Mouse (Mus musculus) kidney, postnatal 0 days (tissue): ENCODE data around the gene Mip. TPM values are rescaled to one million over a fixed set of nuclear protein-coding genes. Genes with fewer than 3 reads are reported as not detected.
A peak's percentile ranks its signal among the peaks of the same experiment; 100 is the strongest.

Experiments used
- ATAC-seq: fragments of 200-750 bp; cut with Nextera tagmentation; replicated peaks from 2 replicates; pipeline ENCODE4 v1.8.0; 2017; ENCODE audit warnings: low read depth, moderate number of reproducible peaks, moderate TSS enrichment, moderate library complexity; ENCODE audit not compliant: low FRiP score
- DNase-seq: peaks from one replicate; pipeline ENCODE4 v3.0.0-alpha.2; 2016; ENCODE audit warnings: low spot score
- H3K27ac ChIP-seq: fragments of 300-500 bp; sonication (generic); 2 replicates; pipeline ENCODE4 v1.5.1; 2014; ENCODE audit warnings: mild to moderate bottlenecking
- H3K27me3 ChIP-seq: fragments of 300-500 bp; sonication (generic); 2 replicates; pipeline ENCODE4 v1.6.1; 2014; ENCODE audit warnings: low read length, mixed read lengths; ENCODE audit not compliant: insufficient read depth
- H3K36me3 ChIP-seq: fragments of 300-500 bp; sonication (generic); 2 replicates; pipeline ENCODE4 v1.6.1; 2014; ENCODE audit warnings: low read length, mixed read lengths; ENCODE audit not compliant: insufficient read depth
- H3K4me1 ChIP-seq: fragments of 300-500 bp; sonication (generic); replicated peaks from 2 replicates; pipeline ENCODE4 v1.6.1; 2014; ENCODE audit warnings: antibody characterized with exemption, low read length, mixed read lengths; ENCODE audit not compliant: insufficient read depth
- H3K4me2 ChIP-seq: fragments of 300-500 bp; sonication (generic); 2 replicates; pipeline ENCODE4 v1.6.1; 2014; ENCODE audit warnings: mild to moderate bottlenecking, low read length, moderate library complexity, mixed read lengths
- H3K4me3 ChIP-seq: fragments of 300-500 bp; sonication (generic); replicated peaks from 2 replicates; pipeline ENCODE4 v1.5.1; 2014; ENCODE audit warnings: low read depth, low read length
- H3K9ac ChIP-seq: fragments of 300-500 bp; sonication (generic); 2 replicates; pipeline ENCODE4 v1.6.1; 2014; ENCODE audit warnings: low read depth, low read length
- H3K9me3 ChIP-seq: fragments of 300-500 bp; sonication (generic); replicated peaks from 2 replicates; pipeline ENCODE4 v1.6.1; 2016; ENCODE audit warnings: low read length, inconsistent platforms, mixed read lengths
- CTCF ChIP-seq: IDR thresholded peaks from 2 replicates; pipeline ENCODE4 v1.5.1; 2016; ENCODE audit warnings: antibody characterized with exemption, low read depth, mild to moderate bottlenecking, moderate library complexity
- WGBS: fragments of 180-500 bp; shearing (Covaris S2); extraction: QIAGEN DNeasy Blood & Tissue Kit; methylation state at CpG from one replicate; pipeline ENCODE4 v1.1.7; 2014; 5-methylcytosine and 5-hydroxymethylcytosine counted together
- polyA plus RNA-seq: library from polyadenylated mRNA; unstranded; fragments of >200 nt; fragmentation: Nextera tagmentation; extraction: Ambion mirVana; gene quantifications from 2 replicates; pipeline ENCODE4 v1.2.1, GENCODE M21; 2015

Gene Mip
- polyA plus RNA-seq, 1 experiment from 2014 or later = not detected

GRCm38 (mm10) chr10:128263393-128264310 is 38.0 kb downstream of the Mip start:
- no peak overlapping the region for H3K4me2 ChIP-seq
- DNase-seq = no peak
- 73% methylated on average over 6 of the region's 6 CpGs for WGBS
- H3K27me3 ChIP-seq = no peaks in the 10 kb centered on the region
- H3K9me3 ChIP-seq = no peaks in the 10 kb centered on the region
- H3K36me3 ChIP-seq = no peaks in the 10 kb centered on the region
- ATAC-seq = no peak
- no peak overlapping the region for H3K27ac ChIP-seq
- no peaks in the 10 kb centered on the region for H3K4me1 ChIP-seq
- H3K4me3 ChIP-seq = no peak overlapping the region
- H3K9ac ChIP-seq = no peak overlapping the region
- TF ChIP-seq CTCF = no peak

- no peak for TF ChIP-seq CTCF
- ATAC-seq (no peak), DNase-seq (no peak)
- Histone ChIP-seq H3K4me3 (no peak within 1 kb of the TSS), H3K27me3 (no peaks in the 10 kb centered on the region), H3K4me2 (no peak within 1 kb of the TSS), H3K36me3 (no peaks in the 10 kb centered on the region), H3K9me3 (no peaks in the 10 kb centered on the region), H3K9ac (no peak within 1 kb of the TSS), H3K4me1 (no peaks in the 10 kb centered on the region; the same call in 1 of the 2 replicates), H3K27ac (no peak within 1 kb of the TSS)
- 85% methylated on average over 6 of the region's 6 CpGs for WGBS
These were observed 42.7 kb downstream of the Mip start, which contains the start of gene Apof for GRCm38 (mm10) chr10:128268371-128268770. Gene Apof, plus strand, starts transcription at chr10:128268671.

GRCm38 (mm10) chr10:128269206-128269910 is 43.7 kb downstream of the Mip start:
- 91% methylated on average over 16 of the region's 16 CpGs for WGBS
- H3K9ac ChIP-seq = peak overlapping the region; percentile 51; the same call in 1 of the 2 replicates
- no peak for TF ChIP-seq CTCF
- ATAC-seq = no peak
- no peaks in the 10 kb centered on the region for H3K9me3 ChIP-seq
- 0 out of 2 replicates have a peak overlapping the region, but pooled peaks have one; percentile 88 for H3K4me3 ChIP-seq
- H3K27ac ChIP-seq = no peak overlapping the region
- H3K27me3 ChIP-seq = no peaks in the 10 kb centered on the region
- H3K4me1 ChIP-seq = no peaks in the 10 kb centered on the region; the same call in 1 of the 2 replicates
- no peak for DNase-seq
- H3K4me2 ChIP-seq = peak overlapping the region; percentile 70; the same call in 1 of the 2 replicates
- no peaks in the 10 kb centered on the region for H3K36me3 ChIP-seq

GRCm38 (mm10) chr10:128270287-128270841 is 44.7 kb downstream of the Mip start, which contains the start of gene Stat2:
Gene Stat2, plus strand, starts transcription at chr10:128270559.
- H3K9me3 ChIP-seq = no peaks in the 10 kb centered on the region
- H3K4me1 ChIP-seq = no peaks in the 10 kb centered on the region; the same call in 1 of the 2 replicates
- TF ChIP-seq CTCF = no peak
- ATAC-seq = peak; percentile 98
- H3K27ac ChIP-seq = peak within 1 kb of the TSS; percentile 91
- peak; percentile 99 for DNase-seq
- H3K36me3 ChIP-seq = no peaks in the 10 kb centered on the region
- WGBS = under 1% methylated on average over 43 of the region's 43 CpGs
- peak within 1 kb of the TSS; percentile 84 for H3K9ac ChIP-seq
- H3K27me3 ChIP-seq = no peaks in the 10 kb centered on the region
- H3K4me2 ChIP-seq = peak within 1 kb of the TSS; percentile 70
- peak within 1 kb of the TSS; percentile 88 for H3K4me3 ChIP-seq

GRCm38 (mm10) chr10:128270866-128271265 is 45.2 kb downstream of the Mip start:
- Histone ChIP-seq H3K9me3 (no peaks in the 10 kb centered on the region), H3K4me2 (peak overlapping the region; percentile 70), H3K27me3 (no peaks in the 10 kb centered on the region), H3K36me3 (no peaks in the 10 kb centered on the region), H3K4me1 (no peaks in the 10 kb centered on the region; the same call in 1 of the 2 replicates), H3K9ac (peak overlapping the region; percentile 84), H3K27ac (peak overlapping the region; percentile 91), H3K4me3 (peak overlapping the region; percentile 88)
- no peak for DNase-seq
- no peak; the same call in 1 of the 2 replicates for TF ChIP-seq CTCF
- no peak for ATAC-seq
- 46% methylated on average over 7 of the region's 7 CpGs for whole genome bisulfite sequencing

- Histone ChIP-seq H3K4me2 (0 out of 2 replicates have a peak overlapping the region, but pooled peaks have one; percentile 22), H3K36me3 (peaks cover 2% of the 10 kb centered on the region; the same call in 1 of the 2 replicates), H3K27me3 (no peaks in the 10 kb centered on the region), H3K4me3 (no peak overlapping the region), H3K4me1 (no peaks in the 10 kb centered on the region; the same call in 1 of the 2 replicates), H3K27ac (no peak overlapping the region), H3K9ac (no peak overlapping the region), H3K9me3 (no peaks in the 10 kb centered on the region)
- DNase-seq (peak; percentile 68), ATAC-seq (no peak)
- peak; percentile 60 for TF ChIP-seq CTCF
- 69% methylated on average over 2 of the region's 2 CpGs for WGBS
These were observed 46.2 kb downstream of the Mip start for GRCm38 (mm10) chr10:128271883-128272282.
